Mouse (Mus musculus) hindlimb bud, embryonic 11.5 days (tissue): ENCODE data around the gene Ccdc159.
A peak's percentile ranks its signal among the peaks of the same experiment; 100 is the strongest.

Experiments
- DNase-seq: peaks from one replicate; pipeline ENCODE4 v3.0.0-alpha.2; 2012; ENCODE audit warnings: low read depth, low spot score; ENCODE audit errors: extremely low spot score

The Ccdc159 gene

GRCm38 (mm10) chr9:21927208-21927753 lies at the start of gene Ccdc159, which contains the start of gene Tmem205:
TSS of gene Ccdc159 (plus strand) at chr9:21927471.
TSS of gene Tmem205 (minus strand) at chr9:21927556.
- peak; percentile 94 for DNase-seq

GRCm38 (mm10) chr9:21889229-21889628 lies 38.0 kb upstream of the Ccdc159 start:
- no peak for DNase-seq

GRCm38 (mm10) chr9:21901223-21901820 lies 25.9 kb upstream of the Ccdc159 start:
- DNase-seq: peak; percentile 58

- no peak for DNase-seq
These were observed 23.2 kb upstream of the Ccdc159 start for GRCm38 (mm10) chr9:21904031-21904430.

- no peak for DNase-seq
These were observed 19.1 kb upstream of the Ccdc159 start for GRCm38 (mm10) chr9:21908216-21908615.

- DNase-seq: no peak
These were observed 17.6 kb upstream of the Ccdc159 start for GRCm38 (mm10) chr9:21909474-21910223.

- DNase-seq: no peak
These were observed 10.3 kb upstream of the Ccdc159 start for GRCm38 (mm10) chr9:21916851-21917492.

- DNase-seq: no peak
These were observed 9.7 kb upstream of the Ccdc159 start for GRCm38 (mm10) chr9:21917493-21918034.

- peak; percentile 86 for DNase-seq
These were observed 9.2 kb upstream of the Ccdc159 start, which contains the start of gene Rab3d for GRCm38 (mm10) chr9:21918035-21918592. TSS of gene Rab3d (minus strand) at chr9:21918192.

GRCm38 (mm10) chr9:21918692-21919384 lies 8.4 kb upstream of the Ccdc159 start:
- DNase-seq: no peak

- DNase-seq: no peak
These were observed 4.2 kb upstream of the Ccdc159 start for GRCm38 (mm10) chr9:21923036-21923435.

- DNase-seq: no peak
These were observed 3.7 kb upstream of the Ccdc159 start for GRCm38 (mm10) chr9:21923490-21924098.

- DNase-seq: no peak
These were observed 3.2 kb upstream of the Ccdc159 start for GRCm38 (mm10) chr9:21924099-21924493.

GRCm38 (mm10) chr9:21925034-21925433 lies 2.2 kb upstream of the Ccdc159 start:
- no peak for DNase-seq

GRCm38 (mm10) chr9:21925506-21925905 lies 1.8 kb upstream of the Ccdc159 start:
- no peak for DNase-seq

GRCm38 (mm10) chr9:21926155-21926554 lies 1.1 kb upstream of the Ccdc159 start:
- DNase-seq: no peak

- DNase-seq: no peak
These were observed 487 bp upstream of the Ccdc159 start for GRCm38 (mm10) chr9:21926784-21927183.

GRCm38 (mm10) chr9:21929208-21929607 lies 1.9 kb downstream of the Ccdc159 start:
- DNase-seq: no peak

GRCm38 (mm10) chr9:21932006-21932405 lies 4.7 kb downstream of the Ccdc159 start:
- no peak for DNase-seq
